13 mouse cellular contexts compared by ENCODE assay signal in the genomic region with DNA sequence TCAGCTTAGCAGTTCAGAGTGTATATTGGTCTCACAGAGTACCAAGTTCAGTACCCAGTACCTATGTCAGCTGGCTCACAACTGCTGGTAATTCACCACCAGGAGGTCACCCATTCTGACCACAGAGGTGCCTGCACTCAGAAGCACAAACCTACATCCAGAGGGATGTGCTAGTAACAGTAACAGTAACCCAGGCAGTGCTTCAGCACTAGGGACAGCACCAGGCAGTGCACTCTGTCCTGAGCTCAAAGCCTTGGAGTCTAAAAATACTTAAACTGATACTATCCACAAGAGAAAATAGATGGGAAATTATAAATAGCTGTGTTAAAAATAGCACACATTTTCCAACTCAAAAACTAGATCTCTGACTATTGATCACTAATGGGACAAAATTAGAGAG.
DNase-seq lines count a peak whose midpoint lies in the region; ATAC-seq and TF ChIP-seq lines count a peak whose summit lies in the region.
"Had no signal": no experiment of that assay in that cellular context is flagged by ENCODE, and none has a peak within 500 bp of the region (broad histone marks: within the 10 kb centered on the region; RNA-seq: fewer than 3 reads in every experiment).

No protein-coding gene starts in this region.

- no peak for TF ChIP-seq CTCF in kidney, postnatal 0 days (IDR thresholded peaks at IDR 0.05; ENCODE audit: low read depth)
- TF ChIP-seq CTCF in G1E (IDR thresholded peaks at IDR 0.05; ENCODE audit: low read depth, low read length): no peak

- no peak overlapping the region for H3K27ac ChIP-seq in kidney, postnatal 0 days
- H3K27ac ChIP-seq in kidney, embryonic 14.5 days (ENCODE audit: low read depth, low read length): no peak overlapping the region
- H3K27ac ChIP-seq in embryonic facial prominence, embryonic 14.5 days (replicated peaks; ENCODE audit: low read depth, low read length): no peak overlapping the region
- H3K27ac ChIP-seq: forebrain, embryonic 12.5 days; hindbrain, postnatal 0 days had no signal

- H3K36me3 ChIP-seq in kidney, postnatal 0 days (ENCODE audit: insufficient read depth, low read length): no peaks in the 10 kb centered on the region
- no peaks in the 10 kb centered on the region for H3K36me3 ChIP-seq in kidney, embryonic 14.5 days (ENCODE audit: control insufficient read depth, insufficient read depth, low read length)
- no peaks in the 10 kb centered on the region for H3K36me3 ChIP-seq in G1E (replicated peaks)
- H3K36me3 ChIP-seq in embryonic facial prominence, embryonic 14.5 days (ENCODE audit: control insufficient read depth, insufficient read depth, low read length): no peaks in the 10 kb centered on the region
- H3K36me3 ChIP-seq: forebrain, embryonic 12.5 days had no signal

- DNase-seq in adrenal gland, postnatal 14 days: peak; percentile 9
- no peak for DNase-seq in adrenal gland, adult 18-20 months (ENCODE audit: low spot score in 2 of 2)
- DNase-seq in kidney, postnatal 0 days (ENCODE audit: low spot score): peak; percentile 60
- DNase-seq in G1E (ENCODE audit: low spot score): no peak
- DNase-seq in embryonic facial prominence, embryonic 14.5 days (ENCODE audit: low spot score): peak; percentile 51
- DNase-seq in thymus, postnatal 25 days: no peak
- no peak for DNase-seq in frontal cortex, postnatal 36 days (ENCODE audit: low spot score in 2 of 2)
- DNase-seq: cerebellum, adult 11 months; thymus, adult 2 months had no signal

- no peaks in the 10 kb centered on the region for H3K27me3 ChIP-seq in kidney, postnatal 0 days (ENCODE audit: insufficient read depth, low read length)
- H3K27me3 ChIP-seq in kidney, embryonic 14.5 days (ENCODE audit: control insufficient read depth, insufficient read depth, low read length): no peaks in the 10 kb centered on the region
- H3K27me3 ChIP-seq in G1E (ENCODE audit: insufficient read depth, low read length): no peaks in the 10 kb centered on the region
- H3K27me3 ChIP-seq in embryonic facial prominence, embryonic 14.5 days (replicated peaks; ENCODE audit: control insufficient read depth, insufficient read depth, low read length): no peaks in the 10 kb centered on the region
- H3K27me3 ChIP-seq: forebrain, embryonic 12.5 days; Patski had no signal

- no peaks in the 10 kb centered on the region for H3K9me3 ChIP-seq in kidney, postnatal 0 days (replicated peaks; ENCODE audit: low read length)
- no peaks in the 10 kb centered on the region for H3K9me3 ChIP-seq in kidney, embryonic 14.5 days (ENCODE audit: control insufficient read depth, low read length)
- no peaks in the 10 kb centered on the region for H3K9me3 ChIP-seq in G1E (replicated peaks)
- H3K9me3 ChIP-seq in embryonic facial prominence, embryonic 14.5 days (ENCODE audit: control insufficient read depth, low read length): no peaks in the 10 kb centered on the region
- H3K9me3 ChIP-seq: forebrain, embryonic 12.5 days had no signal

- no peak for ATAC-seq in kidney, postnatal 0 days (replicated peaks; ENCODE audit: low FRiP score, low read depth)
- no peak for ATAC-seq in kidney, embryonic 14.5 days (ENCODE audit: low FRiP score, low TSS enrichment)
- peak; percentile 22; the same call in 1 of the 2 replicates for ATAC-seq in G1E (ENCODE audit: extremely low read depth, insufficient number of reproducible peaks, low FRiP score, poor library complexity, severe bottlenecking)
- ATAC-seq in embryonic facial prominence, embryonic 14.5 days (ENCODE audit: low read depth): 0 out of 2 replicates have a peak, but pooled peaks have one; percentile 30
- ATAC-seq: hindbrain, postnatal 0 days; Patski had no signal

- no peak overlapping the region for H3K4me3 ChIP-seq in kidney, postnatal 0 days (replicated peaks; ENCODE audit: low read depth, low read length)
- H3K4me3 ChIP-seq in kidney, embryonic 14.5 days (ENCODE audit: low read length): no peak overlapping the region
- H3K4me3 ChIP-seq in G1E (ENCODE audit: low read depth, low read length): no peak overlapping the region
- H3K4me3 ChIP-seq in embryonic facial prominence, embryonic 14.5 days (ENCODE audit: low read depth, low read length): no peak overlapping the region
- H3K4me3 ChIP-seq: forebrain, embryonic 12.5 days had no signal

- no peaks in the 10 kb centered on the region for H3K4me1 ChIP-seq in kidney, postnatal 0 days (replicated peaks; ENCODE audit: insufficient read depth, low read length)
- no peaks in the 10 kb centered on the region for H3K4me1 ChIP-seq in kidney, embryonic 14.5 days (ENCODE audit: control insufficient read depth, insufficient read depth, low read length)
- H3K4me1 ChIP-seq in G1E (ENCODE audit: insufficient read depth, low read depth, low read length): no peaks in the 10 kb centered on the region
- H3K4me1 ChIP-seq in embryonic facial prominence, embryonic 14.5 days (ENCODE audit: control insufficient read depth, insufficient read depth, low read length): no peaks in the 10 kb centered on the region
- H3K4me1 ChIP-seq: forebrain, embryonic 12.5 days had no signal

- no peak overlapping the region for H3K4me2 ChIP-seq in kidney, postnatal 0 days (ENCODE audit: low read length)
- no peak overlapping the region for H3K4me2 ChIP-seq in kidney, embryonic 14.5 days (replicated peaks; ENCODE audit: low read depth, low read length)
- no peak overlapping the region for H3K4me2 ChIP-seq in embryonic facial prominence, embryonic 14.5 days (ENCODE audit: low read depth, low read length)
- H3K4me2 ChIP-seq: forebrain, embryonic 12.5 days had no signal

- no peak overlapping the region for H3K9ac ChIP-seq in kidney, postnatal 0 days (ENCODE audit: low read depth, low read length)
- H3K9ac ChIP-seq in kidney, embryonic 14.5 days (ENCODE audit: low read depth, low read length): no peak overlapping the region
- no peak overlapping the region for H3K9ac ChIP-seq in embryonic facial prominence, embryonic 14.5 days (ENCODE audit: low read depth, low read length)
- H3K9ac ChIP-seq: forebrain, embryonic 12.5 days had no signal

Comparison
In these comparisons a context has a peak if more than half of its experiments do, and no peak if none do; other contexts are left out.
1. DNase-seq: peak in adrenal gland, postnatal 14 days (single experiment), kidney, postnatal 0 days (single experiment) and embryonic facial prominence, embryonic 14.5 days (single experiment); none in adrenal gland, adult 18-20 months (0 of 2), G1E (single experiment), thymus, postnatal 25 days (single experiment) and frontal cortex, postnatal 36 days (0 of 2).
2. ATAC-seq: peak in G1E (single experiment) and embryonic facial prominence, embryonic 14.5 days (single experiment); none in kidney, postnatal 0 days (single experiment) and kidney, embryonic 14.5 days (single experiment).